Mouse (Mus musculus) right cerebral cortex, postnatal 25 days (tissue): ENCODE measurements around the gene Aif1l.

Source experiments
- DNase-seq: peaks from one replicate; pipeline ENCODE4 v3.0.0; 2022

Gene Aif1l

GRCm38 (mm10) chr2:31952725-31953124 is 2.8 kb downstream of the Aif1l start:
- no peak for DNase-seq

GRCm38 (mm10) chr2:31953687-31954086 is 3.7 kb downstream of the Aif1l start:
- DNase-seq = no peak

- DNase-seq = no peak
Observed at GRCm38 (mm10) chr2:31954779-31955181, 4.8 kb downstream of the Aif1l start.

GRCm38 (mm10) chr2:31955686-31956085 is 5.7 kb downstream of the Aif1l start:
- DNase-seq = no peak

GRCm38 (mm10) chr2:31957211-31957610 is 7.3 kb downstream of the Aif1l start:
- DNase-seq = no peak

GRCm38 (mm10) chr2:31960986-31961385 is 11.0 kb downstream of the Aif1l start:
- no peak for DNase-seq

- no peak for DNase-seq
Observed at GRCm38 (mm10) chr2:31961791-31962222, 11.9 kb downstream of the Aif1l start.

GRCm38 (mm10) chr2:31962501-31963224 is 12.7 kb downstream of the Aif1l start:
- DNase-seq = peak; percentile 33

- DNase-seq = no peak
Observed at GRCm38 (mm10) chr2:31963491-31963890, 13.6 kb downstream of the Aif1l start.

GRCm38 (mm10) chr2:31964191-31964590 is 14.3 kb downstream of the Aif1l start:
- no peak for DNase-seq

- no peak for DNase-seq
Observed at GRCm38 (mm10) chr2:31965110-31965509, 15.2 kb downstream of the Aif1l start.

- DNase-seq = no peak
Observed at GRCm38 (mm10) chr2:31966801-31967200, 16.9 kb downstream of the Aif1l start.

- no peak for DNase-seq
Observed at GRCm38 (mm10) chr2:31972589-31972988, 22.6 kb downstream of the Aif1l start.

GRCm38 (mm10) chr2:31974141-31974808 is 24.3 kb downstream of the Aif1l start, which contains the start of gene Nup214:
TSS of gene Nup214 (plus strand) at chr2:31974436.
- DNase-seq = peak; percentile 99

- DNase-seq = no peak
Observed at GRCm38 (mm10) chr2:31974809-31975371, 25.0 kb downstream of the Aif1l start.

GRCm38 (mm10) chr2:31987774-31988173 is 37.8 kb downstream of the Aif1l start:
- no peak for DNase-seq

GRCm38 (mm10) chr2:31990961-31991360 is 41.0 kb downstream of the Aif1l start:
- DNase-seq = no peak

GRCm38 (mm10) chr2:31994896-31995295 is 45.0 kb downstream of the Aif1l start:
- no peak for DNase-seq

GRCm38 (mm10) chr2:31996060-31996459 is 46.1 kb downstream of the Aif1l start:
- DNase-seq = peak; percentile 63

GRCm38 (mm10) chr2:31997539-31997938 is 47.6 kb downstream of the Aif1l start:
- no peak for DNase-seq

- DNase-seq = no peak
Observed at GRCm38 (mm10) chr2:31998443-31998842, 48.5 kb downstream of the Aif1l start.

- no peak for DNase-seq
Observed at GRCm38 (mm10) chr2:32008311-32008710, 58.4 kb downstream of the Aif1l start.

- no peak for DNase-seq
Observed at GRCm38 (mm10) chr2:32008716-32009115, 58.8 kb downstream of the Aif1l start.

GRCm38 (mm10) chr2:32019704-32020103 is 69.8 kb downstream of the Aif1l start:
- DNase-seq = no peak
